Mouse (Mus musculus): ENCODE data around the gene Syna. TPM values are rescaled to one million over a fixed set of nuclear protein-coding genes. Genes with fewer than 3 reads are reported as not detected.

Syna gene
- total RNA-seq, 2 experiments from 2014 or later: not detected

GRCm38 (mm10) chr5:134532417-134532816 is 27.6 kb downstream of the Syna start:
- peak; percentile 99 for ATAC-seq (ENCODE audit: poor library complexity, severe bottlenecking)

- no peak for ATAC-seq (ENCODE audit: poor library complexity, severe bottlenecking)
Measured at GRCm38 (mm10) chr5:134531585-134531984, 28.4 kb downstream of the Syna start.

- no peak for ATAC-seq (ENCODE audit: poor library complexity, severe bottlenecking)
Measured at GRCm38 (mm10) chr5:134530830-134531229, 29.1 kb downstream of the Syna start.

GRCm38 (mm10) chr5:134528488-134528887 is 31.5 kb downstream of the Syna start:
- no peak for ATAC-seq (ENCODE audit: poor library complexity, severe bottlenecking)

GRCm38 (mm10) chr5:134525971-134526711 is 33.8 kb downstream of the Syna start:
- no peak for ATAC-seq (ENCODE audit: poor library complexity, severe bottlenecking)

GRCm38 (mm10) chr5:134523728-134524127 is 36.2 kb downstream of the Syna start:
- no peak for ATAC-seq (ENCODE audit: poor library complexity, severe bottlenecking)

GRCm38 (mm10) chr5:134522524-134522923 is 37.4 kb downstream of the Syna start:
- no peak for ATAC-seq (ENCODE audit: poor library complexity, severe bottlenecking)

- ATAC-seq (ENCODE audit: poor library complexity, severe bottlenecking): peak; percentile 97
Measured at GRCm38 (mm10) chr5:134521806-134522205, 38.2 kb downstream of the Syna start.

- no peak for ATAC-seq (ENCODE audit: poor library complexity, severe bottlenecking)
Measured at GRCm38 (mm10) chr5:134521131-134521530, 38.8 kb downstream of the Syna start.

- ATAC-seq (ENCODE audit: poor library complexity, severe bottlenecking): peak; percentile 41; the same call in 1 of the 2 replicates
Measured at GRCm38 (mm10) chr5:134520120-134520519, 39.9 kb downstream of the Syna start.

GRCm38 (mm10) chr5:134519471-134519870 is 40.5 kb downstream of the Syna start:
- ATAC-seq (ENCODE audit: poor library complexity, severe bottlenecking): no peak

- ATAC-seq (ENCODE audit: poor library complexity, severe bottlenecking): no peak
Measured at GRCm38 (mm10) chr5:134512086-134512485, 47.9 kb downstream of the Syna start.

- no peak for ATAC-seq (ENCODE audit: poor library complexity, severe bottlenecking)
Measured at GRCm38 (mm10) chr5:134510266-134510665, 49.7 kb downstream of the Syna start.

GRCm38 (mm10) chr5:134508965-134509364 is 51.0 kb downstream of the Syna start:
- peak; percentile 73 for ATAC-seq (ENCODE audit: poor library complexity, severe bottlenecking)

Other genes with a start within 250 kb of the Syna start
- 24.8 and 31.2 TPM in 2 replicates for gene Gtf2i, start 245.4 kb downstream of the Syna start, total RNA-seq (2015)
- gene Gtf2i, start 245.4 kb downstream of the Syna start, total RNA-seq (2017): 15.5 and 23.6 TPM in 2 replicates
- gene Gtf2ird1, start 103.5 kb downstream of the Syna start, total RNA-seq (2015): 4.9 and 5.7 TPM in 2 replicates
- gene Gtf2ird1, start 103.5 kb downstream of the Syna start, total RNA-seq (2017): 4.4 and 8.7 TPM in 2 replicates
- gene Clip2, start 7.7 kb downstream of the Syna start, total RNA-seq (2015): 1.8 and 1.9 TPM in 2 replicates
- 3.7 and 6.7 TPM in 2 replicates for gene Clip2, start 7.7 kb downstream of the Syna start, total RNA-seq (2017)
- 161 and 172 TPM in 2 replicates for gene Rfc2, start 21.2 kb upstream of the Syna start, total RNA-seq (2015)
- gene Rfc2, start 21.2 kb upstream of the Syna start, total RNA-seq (2017): 110 and 115 TPM in 2 replicates
- 87.7 and 91.1 TPM in 2 replicates for gene Lat2, start 54.9 kb upstream of the Syna start, total RNA-seq (2015)
- 109 and 115 TPM in 2 replicates for gene Lat2, start 54.9 kb upstream of the Syna start, total RNA-seq (2017)
- gene Eif4h, start 79.3 kb upstream of the Syna start, total RNA-seq (2015): 160 and 176 TPM in 2 replicates
- gene Eif4h, start 79.3 kb upstream of the Syna start, total RNA-seq (2017): 191 and 197 TPM in 2 replicates
- gene Limk1, start 128.4 kb upstream of the Syna start, total RNA-seq (2015): 9.5 and 11.8 TPM in 2 replicates
- 7.5 and 8.3 TPM in 2 replicates for gene Limk1, start 128.4 kb upstream of the Syna start, total RNA-seq (2017)
- not detected in 2 replicates for gene Eln, start 187.2 kb upstream of the Syna start, total RNA-seq (2015)
- gene Eln, start 187.2 kb upstream of the Syna start, total RNA-seq (2017): not detected in 2 replicates

Data from megakaryocyte, adult 5-6 weeks (primary cell).